Mouse (Mus musculus): ENCODE measurements around the gene Tmem52b. TPM values are rescaled to one million over a fixed set of nuclear protein-coding genes. Genes with fewer than 3 reads are reported as not detected.
"Not testable (repeated sequence)": the region's sequence is repeated elsewhere in the genome, so short reads cannot be mapped to it uniquely, and the experiment has no call there.

Tmem52b gene
- not detected in 2 replicates for total RNA-seq (2015; ENCODE audit: low replicate concordance)
- not detected in 2 replicates for total RNA-seq (2017; ENCODE audit: low replicate concordance)

DNA sequence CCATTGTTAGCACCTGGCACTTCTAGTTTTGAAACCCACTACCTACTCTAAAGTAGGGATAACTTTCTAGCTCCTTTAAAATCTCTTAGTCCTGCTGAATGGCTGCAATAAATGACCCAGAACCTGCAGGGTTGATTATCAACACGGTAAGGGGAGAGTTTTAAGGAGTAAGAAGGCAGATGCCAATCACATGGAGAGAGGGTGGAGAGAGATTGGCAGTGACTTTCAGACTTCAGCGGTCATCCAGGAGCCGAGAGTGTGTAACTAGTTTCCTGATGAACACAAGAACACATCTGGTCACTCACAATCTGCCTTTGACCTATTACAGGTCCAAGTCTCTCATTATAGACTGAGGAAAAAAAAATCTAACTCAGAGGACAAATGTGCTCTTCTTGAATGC, at the start of gene Tmem52b:
Gene Tmem52b, plus strand, starts transcription at position 189 of the 400 bp plus-strand sequence.
- ATAC-seq (replicated peaks; ENCODE audit: low FRiP score, poor library complexity, severe bottlenecking): no peak

DNA sequence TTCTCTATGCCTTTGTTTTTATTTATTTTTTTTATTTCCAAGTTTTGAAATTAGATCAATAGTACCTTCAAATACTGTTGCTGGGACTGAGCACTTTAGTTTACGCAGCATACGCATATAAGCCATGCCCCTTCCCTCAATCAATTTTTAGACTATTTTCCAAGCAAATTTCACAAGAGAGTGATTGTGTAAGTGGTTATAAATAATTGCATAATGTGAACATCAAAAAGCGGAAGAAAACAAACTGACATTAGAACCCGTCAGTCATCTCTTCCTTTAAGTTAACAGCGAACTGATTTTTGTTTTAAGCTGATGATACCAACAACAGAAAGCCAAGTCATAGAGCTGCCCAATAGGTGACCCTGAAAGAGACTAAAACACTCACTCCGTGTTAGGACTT, 41.0 kb upstream of the Tmem52b start:
- no peak for ATAC-seq (replicated peaks; ENCODE audit: low FRiP score, poor library complexity, severe bottlenecking)

DNA sequence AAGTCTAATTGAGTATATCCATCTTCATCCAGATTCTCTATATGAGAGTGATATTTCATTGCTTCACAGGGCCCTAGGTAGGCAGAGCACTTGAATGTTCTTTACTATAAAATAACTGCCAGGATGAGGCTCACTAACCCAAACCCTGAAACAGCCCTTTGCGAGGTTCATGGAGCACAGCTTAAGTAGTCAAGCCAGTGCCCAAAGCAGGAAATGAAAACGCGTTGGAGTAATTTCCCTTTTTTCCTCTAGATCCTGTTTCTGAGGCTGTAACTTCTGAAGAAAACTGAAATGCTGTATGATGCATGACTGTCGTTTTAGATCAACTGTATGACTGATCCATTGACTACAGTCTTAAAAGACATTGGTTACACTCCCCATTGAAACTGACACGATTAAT, 39.7 kb upstream of the Tmem52b start:
- ATAC-seq (replicated peaks; ENCODE audit: low FRiP score, poor library complexity, severe bottlenecking): no peak

DNA sequence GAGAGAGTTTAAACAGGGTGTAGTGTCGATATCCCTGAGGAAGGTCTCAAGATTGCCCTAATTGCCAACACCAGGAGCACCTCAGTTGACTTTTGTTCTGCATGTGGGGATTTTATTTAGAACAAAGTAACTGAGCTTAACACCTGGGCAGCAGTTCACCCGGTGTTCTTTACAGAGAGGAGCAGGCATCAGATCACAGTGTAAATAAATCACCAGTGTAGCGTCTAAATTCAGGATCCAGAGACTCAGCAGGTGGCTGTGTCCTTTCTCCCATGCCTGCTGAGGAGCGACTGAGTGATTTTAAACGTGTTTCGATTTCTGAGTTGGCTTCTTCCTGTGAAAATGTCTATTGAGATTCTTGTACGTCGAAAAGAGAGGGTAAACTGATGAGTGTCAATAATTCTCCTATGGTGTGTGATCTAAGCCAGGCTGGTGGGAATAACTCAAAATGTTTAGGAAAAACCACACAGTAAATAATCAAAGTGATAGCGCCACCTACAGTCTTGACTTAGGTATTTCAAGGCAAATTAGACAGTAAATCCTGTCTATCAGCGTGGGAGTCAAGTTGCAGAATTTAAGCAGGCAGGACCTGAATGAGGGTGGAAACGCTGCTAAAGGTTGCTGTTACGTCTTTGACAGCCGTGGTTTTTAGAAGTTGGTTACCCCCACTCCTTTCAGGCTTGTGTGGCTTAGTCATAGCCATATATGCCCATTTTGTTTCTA, 35.8 kb upstream of the Tmem52b start:
- ATAC-seq (replicated peaks; ENCODE audit: low FRiP score, poor library complexity, severe bottlenecking): 0 out of 2 replicates have a peak, but pooled peaks have one; percentile 47

DNA sequence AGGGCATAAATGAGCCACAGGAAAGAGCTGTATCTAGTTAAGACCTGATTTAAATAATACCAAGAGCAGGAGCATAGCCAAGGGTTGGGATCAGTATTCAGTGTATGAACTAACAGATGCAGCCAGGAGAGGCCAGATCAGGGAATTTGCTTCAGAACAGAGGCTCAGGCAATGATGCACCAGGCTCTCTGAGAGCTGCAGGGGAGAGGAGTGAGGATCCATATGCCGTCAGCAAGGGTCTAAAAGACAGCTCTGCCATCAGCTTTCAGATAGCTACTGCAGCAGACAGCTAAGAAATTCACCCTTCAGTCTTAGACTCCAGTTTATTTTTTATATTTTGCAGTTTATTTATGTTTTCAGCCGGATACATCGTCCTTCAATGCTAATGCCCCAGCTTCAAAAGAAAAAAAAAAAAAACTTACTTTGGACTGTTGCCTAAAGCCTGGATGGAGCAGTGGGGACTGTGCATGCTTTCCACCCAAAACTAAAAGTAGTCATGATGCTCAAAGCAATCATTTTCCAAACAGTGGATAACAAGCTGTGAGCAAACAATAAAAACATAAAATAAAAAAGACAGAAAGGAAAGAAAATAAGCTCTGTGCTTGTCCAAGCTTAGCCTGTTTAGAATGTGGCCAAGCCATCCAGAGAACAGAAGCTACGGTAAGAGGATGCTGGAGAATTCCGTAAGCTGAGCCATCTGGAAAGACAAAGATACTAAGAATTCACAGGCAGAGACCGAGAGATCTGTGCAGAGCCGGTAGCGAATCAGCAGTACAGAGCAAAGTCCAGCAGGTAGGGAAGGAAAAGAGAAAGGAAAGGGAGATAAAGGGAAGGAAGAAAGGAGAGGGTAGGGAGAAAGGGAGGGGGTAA, 32.0 kb upstream of the Tmem52b start:
- ATAC-seq (replicated peaks; ENCODE audit: low FRiP score, poor library complexity, severe bottlenecking): no peak

DNA sequence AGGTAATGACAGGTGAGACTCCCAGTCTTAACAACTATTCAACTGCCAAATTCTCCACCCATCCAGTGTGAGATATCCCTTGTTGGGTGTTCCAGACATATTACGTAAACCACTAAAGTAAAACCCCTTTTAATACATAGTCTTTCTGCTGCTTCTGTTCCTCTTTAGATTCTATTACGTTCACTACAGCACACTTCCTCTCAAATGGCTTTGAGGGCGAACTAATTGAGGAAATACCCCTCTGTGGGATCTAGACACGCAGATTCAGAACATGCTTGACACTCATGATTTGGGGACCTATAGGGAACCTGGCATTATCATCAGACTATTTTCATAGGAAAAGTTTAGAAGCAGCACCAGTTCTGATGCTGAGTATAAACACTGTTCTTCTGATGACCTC, 17.4 kb upstream of the Tmem52b start:
- ATAC-seq (replicated peaks; ENCODE audit: low FRiP score, poor library complexity, severe bottlenecking): no peak

DNA sequence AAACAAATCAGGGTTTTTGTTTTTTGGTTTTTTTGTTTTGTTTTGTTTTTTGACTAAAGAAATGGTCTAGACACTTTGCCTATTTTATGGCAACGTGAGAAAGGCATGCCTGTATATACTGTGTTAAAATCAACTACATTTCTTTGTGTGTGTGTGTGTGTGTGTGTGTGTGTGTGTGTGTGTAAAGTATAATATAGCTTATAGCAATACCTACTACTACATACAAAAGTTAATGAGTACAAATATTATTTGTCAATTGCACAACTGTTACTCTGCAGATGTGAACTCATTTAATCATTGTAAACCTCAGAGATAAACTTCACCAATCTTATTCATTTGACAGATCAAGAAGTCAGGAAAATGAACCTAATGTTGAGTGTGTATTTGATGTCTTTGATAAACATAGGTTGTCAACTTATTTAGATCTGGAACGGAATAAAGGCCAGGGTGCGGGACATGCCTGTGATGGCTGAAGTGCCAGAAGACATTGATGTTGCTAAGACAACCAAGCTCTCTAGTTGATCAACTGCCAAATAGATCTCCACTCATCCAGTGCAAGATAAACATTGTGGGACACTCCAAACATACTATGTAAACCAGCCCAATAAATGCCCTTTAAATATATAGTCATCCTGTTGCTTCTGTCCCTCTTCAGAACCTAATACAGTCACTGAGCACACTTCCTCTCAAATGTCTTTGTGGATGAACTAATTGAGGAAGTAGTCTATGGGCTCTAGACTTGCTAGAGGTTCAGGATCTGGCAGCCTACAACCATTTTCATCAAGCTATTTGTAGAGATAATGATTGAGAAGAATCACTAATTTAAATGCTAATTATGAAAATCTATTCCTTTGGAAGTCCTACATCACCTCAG, 14.8 kb upstream of the Tmem52b start:
- ATAC-seq (replicated peaks; ENCODE audit: low FRiP score, poor library complexity, severe bottlenecking): no peak

DNA sequence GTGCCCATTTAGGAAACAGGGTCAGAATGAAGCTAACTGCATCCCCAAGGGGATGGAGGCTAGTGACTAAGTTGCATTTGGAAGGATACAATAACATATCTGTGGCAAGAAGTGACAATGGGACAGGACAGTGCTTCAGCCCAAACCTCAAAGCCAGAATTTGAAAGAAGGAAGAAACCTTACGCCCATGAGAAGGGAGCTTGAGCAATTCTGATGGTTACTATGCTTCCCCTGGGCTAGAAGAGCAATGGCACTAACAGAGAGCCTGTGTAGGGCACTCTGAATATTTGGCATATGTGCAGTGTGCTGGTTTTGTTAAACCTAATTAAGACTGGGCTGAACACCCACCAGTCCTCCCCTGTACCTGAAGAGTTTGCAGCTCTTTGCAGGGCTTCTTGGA, 12.8 kb upstream of the Tmem52b start:
- ATAC-seq (replicated peaks; ENCODE audit: low FRiP score, poor library complexity, severe bottlenecking): not testable (repeated sequence)

DNA sequence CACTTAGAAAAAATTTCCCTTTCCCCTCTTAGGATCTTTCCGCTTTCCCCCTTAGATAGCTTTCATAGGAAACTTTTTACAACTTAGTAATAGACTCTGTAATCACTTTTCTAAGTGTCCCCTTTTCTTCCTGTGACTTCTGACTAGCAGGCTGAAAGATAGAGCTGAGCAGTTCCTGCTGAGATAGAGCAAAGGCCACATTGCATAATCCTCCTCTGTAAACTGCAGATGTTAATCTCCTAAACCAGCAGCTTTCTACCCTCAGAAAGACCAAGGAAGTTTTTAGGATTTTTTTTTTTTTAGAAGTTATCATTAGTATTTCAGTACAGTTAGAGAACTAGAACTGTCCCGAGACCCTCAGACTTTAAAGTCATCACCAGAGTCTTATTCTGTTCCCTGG, 8.9 kb upstream of the Tmem52b start:
- ATAC-seq (replicated peaks; ENCODE audit: low FRiP score, poor library complexity, severe bottlenecking): no peak

DNA sequence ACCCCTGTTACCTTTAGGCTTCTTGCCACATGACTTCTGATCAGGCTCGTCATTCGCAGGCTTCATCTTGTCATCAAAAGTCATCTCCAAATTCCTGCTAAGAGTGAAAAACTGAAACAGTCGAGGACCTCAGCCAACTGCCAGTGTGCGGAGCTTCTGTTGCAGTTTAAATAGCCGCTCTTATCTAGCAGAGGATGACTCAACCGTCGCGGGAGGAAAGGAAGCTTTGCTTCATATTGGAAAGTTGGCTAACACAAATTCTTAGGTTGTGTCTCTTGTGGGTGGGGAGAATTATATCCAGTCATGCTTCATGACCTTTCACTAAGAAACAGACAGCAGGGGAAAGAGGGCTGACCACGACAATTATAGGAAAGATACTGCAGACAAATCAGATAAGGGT, 5.3 kb upstream of the Tmem52b start, which contains the start of gene Olr1:
Gene Olr1, minus strand, starts transcription at position 142 of the 400 bp plus-strand sequence.
- ATAC-seq (replicated peaks; ENCODE audit: low FRiP score, poor library complexity, severe bottlenecking): no peak

DNA sequence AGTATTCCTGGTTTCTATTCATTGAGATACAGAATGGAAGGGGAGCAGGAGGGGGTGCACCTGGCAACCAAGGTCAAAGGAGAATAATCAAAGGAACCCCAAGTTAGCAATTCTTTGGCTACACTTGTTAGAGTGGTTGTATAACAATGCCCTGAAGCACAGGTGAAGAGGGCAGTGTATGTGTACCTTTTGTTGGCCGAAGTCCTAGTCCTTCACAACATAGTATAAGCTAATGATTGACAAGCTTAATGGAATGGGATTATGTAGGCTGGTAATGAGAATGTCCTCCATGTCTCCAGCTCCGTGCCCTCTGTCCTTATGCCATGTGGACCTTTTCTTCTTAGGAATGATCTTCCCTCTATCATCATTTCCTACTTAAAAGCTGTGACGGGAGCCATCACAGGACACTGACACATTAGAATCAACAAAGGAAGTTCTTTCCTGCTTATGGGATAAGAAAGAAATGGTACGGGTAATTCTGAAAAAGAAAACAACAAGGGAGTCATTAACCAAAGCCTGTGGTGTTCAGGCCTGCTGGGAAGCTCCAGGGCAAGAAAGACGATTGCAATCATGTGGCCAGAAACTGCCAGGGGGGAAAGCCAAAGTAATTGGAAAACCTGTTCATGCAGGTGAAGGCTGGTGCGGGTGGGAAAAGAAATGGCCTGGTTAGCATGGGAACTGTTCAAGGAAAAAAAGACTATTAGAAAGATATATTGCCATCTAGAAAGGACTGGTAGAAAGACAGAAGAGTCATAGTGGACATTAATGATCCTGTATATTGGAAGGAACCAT, 2.0 kb upstream of the Tmem52b start:
- ATAC-seq (replicated peaks; ENCODE audit: low FRiP score, poor library complexity, severe bottlenecking): no peak

DNA sequence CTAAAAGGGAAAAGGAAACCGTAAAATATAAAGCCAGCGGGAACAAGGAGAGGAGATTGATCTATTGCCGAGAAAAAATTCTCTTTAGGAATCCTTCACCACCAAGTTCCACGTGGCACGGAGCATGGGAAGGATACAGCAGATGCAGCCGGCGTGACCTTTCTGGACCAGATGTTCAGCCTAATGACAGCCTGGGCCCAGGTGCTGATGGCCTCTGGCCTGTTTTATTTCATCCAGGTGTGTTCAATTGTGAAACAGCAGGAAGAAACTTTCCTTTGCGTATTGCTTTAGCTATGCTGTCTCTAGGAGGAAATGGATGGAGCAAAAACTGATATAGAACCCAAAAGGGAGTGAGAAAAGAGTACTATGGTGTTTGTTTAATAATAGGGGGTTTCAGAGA, 513 bp downstream of the Tmem52b start:
- no peak for ATAC-seq (replicated peaks; ENCODE audit: low FRiP score, poor library complexity, severe bottlenecking)

DNA sequence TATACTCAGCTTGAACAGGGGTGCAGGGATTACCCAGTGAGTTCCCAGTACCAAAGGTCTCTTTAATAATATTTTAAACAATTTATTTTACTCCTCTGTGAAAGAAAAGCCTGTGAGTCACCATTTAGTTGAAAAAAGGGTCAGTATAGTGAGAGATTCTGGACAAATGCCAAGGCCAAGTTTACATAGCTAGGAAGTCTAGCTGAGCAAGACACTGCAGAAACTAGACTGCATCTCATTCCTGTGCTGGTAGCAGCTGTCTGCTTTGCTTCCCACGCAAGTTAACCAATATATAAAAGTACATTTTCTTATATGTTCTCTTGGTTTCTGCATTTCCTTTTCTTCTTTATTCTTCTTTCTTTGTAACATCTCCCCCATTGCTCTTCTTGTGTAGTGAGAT, 1.1 kb downstream of the Tmem52b start:
- no peak for ATAC-seq (replicated peaks; ENCODE audit: low FRiP score, poor library complexity, severe bottlenecking)

DNA sequence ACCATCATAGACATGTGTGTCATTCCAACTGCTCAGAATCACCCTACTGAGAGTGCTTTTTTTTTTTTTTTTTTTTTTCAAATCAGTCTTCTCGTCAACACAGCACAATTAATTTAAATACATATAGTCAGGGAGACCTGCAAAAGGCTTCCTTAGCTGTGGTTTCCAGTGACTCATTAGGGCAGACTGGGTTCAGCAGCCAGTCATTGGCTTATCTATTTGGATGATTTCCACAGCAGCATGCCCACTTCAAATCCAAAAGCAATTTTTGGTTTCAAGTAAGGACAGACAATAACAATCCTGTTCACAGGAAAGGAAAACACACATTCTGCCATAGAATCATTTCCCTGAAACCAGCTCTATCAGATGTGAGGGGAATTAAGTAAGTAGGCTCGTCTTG, 2.0 kb downstream of the Tmem52b start:
- no peak for ATAC-seq (replicated peaks; ENCODE audit: low FRiP score, poor library complexity, severe bottlenecking)

DNA sequence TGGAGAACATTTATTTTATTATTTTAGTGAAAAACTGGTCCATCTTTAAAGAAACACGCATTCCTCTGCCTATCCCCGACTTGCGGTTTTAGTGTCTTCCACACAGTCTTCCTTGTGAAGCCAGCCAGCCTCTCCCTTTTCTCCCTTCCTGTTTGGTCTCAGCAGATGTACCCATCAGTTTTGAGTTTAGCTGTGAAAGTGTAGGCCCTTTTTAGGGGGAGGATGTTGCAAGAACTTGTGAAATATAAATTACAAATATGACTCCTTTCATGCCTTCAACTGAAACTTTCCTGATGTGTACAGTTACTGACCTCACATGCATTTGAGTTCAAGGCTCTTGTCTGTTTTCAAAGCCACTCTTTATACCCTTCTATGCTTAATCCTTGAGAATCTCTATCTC, 2.7 kb downstream of the Tmem52b start:
- no peak for ATAC-seq (replicated peaks; ENCODE audit: low FRiP score, poor library complexity, severe bottlenecking)

DNA sequence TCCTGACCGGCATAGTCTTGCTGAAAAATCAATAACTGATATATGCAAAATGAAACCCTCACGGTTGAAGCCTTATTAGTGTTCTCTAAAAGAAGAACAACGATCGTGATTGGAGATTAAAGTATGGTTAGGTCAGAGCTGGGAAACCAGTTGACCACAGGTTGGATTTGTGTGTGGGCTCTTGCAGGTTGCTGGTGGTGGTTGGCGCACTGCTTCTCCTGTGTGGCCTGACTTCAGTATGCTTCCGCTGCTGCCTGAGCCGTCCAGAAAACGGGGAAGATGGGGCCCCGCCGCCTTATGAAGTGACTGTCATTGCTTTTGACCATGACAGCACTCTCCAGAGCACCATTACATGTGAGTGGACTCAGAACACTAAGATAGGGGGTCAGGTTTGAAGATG, 4.0 kb downstream of the Tmem52b start:
- ATAC-seq (replicated peaks; ENCODE audit: low FRiP score, poor library complexity, severe bottlenecking): no peak

DNA sequence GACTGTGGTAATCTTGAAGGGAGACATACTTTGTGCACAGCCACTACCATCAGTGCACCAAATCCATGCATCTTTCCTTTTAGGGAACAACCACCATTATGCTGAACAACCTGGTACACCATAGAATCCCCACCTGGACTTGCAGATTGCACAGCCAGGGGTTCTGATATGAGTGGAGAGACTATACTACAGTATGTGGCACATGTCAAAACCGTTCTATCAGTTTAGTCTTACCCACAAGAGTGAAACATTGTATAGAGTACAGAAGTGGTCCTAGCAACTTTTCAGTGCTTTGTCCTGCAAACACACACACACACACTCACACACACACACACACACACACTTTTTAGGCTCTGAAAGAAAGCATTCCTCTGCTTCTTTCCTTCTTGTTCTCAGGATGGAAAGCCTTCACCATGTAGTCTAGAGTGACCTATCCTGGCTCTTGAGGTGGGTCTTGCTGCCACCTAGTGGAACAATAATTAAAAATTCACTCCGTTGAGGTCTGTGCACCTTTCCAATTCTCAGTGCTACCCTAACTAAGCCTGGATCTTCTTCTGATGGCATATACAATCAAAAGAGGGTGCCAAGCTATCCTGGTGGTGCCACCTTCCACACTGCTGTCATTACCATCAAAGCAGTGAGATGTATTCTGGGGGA, 5.5 kb downstream of the Tmem52b start:
- no peak for ATAC-seq (replicated peaks; ENCODE audit: low FRiP score, poor library complexity, severe bottlenecking)

DNA sequence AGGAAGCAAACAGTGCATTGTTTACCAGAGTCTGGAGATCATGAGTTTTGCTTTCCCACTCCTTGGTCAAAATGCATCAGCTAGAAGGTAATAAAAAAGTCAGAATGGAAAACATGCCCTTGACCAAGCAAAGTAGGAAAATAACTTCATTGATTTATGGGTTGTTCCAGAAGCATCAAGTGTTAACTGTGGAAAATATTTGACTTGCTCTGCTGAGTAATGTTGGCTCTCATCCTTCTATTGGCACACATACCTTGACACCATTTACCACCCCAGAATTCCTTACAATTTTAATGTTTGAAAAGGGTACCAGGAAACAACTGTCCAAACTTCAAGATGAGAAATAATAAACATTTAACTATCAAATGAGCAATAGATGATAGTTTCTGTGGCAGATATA, 13.7 kb downstream of the Tmem52b start:
- ATAC-seq (replicated peaks; ENCODE audit: low FRiP score, poor library complexity, severe bottlenecking): no peak

DNA sequence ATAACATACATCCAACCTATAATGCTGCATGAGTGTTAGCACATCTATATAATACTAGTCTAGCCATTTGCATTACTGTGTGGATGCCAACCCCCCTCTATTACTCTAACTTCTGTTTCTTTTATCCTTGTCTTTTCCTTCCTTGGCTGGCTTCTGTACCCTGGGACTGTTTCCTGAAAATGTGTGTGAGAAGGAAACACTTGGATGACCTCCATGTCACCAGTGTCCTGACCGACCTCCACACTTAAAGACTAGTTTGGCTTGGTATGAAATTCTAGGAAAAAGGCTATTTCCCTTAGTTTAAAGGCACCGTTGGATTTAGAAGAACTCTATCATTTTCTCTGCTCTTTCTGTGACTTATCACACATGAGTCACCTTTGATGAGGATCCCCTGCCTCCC, 15.1 kb downstream of the Tmem52b start:
- no peak for ATAC-seq (replicated peaks; ENCODE audit: low FRiP score, poor library complexity, severe bottlenecking)

Measured in erythroid progenitor cell, adult 5-6 weeks (primary cell).